Mouse (Mus musculus) heart, adult 9 months (tissue): Measurements from ENCODE around the gene Slc17a8.
"Not testable (repeated sequence)": the region's sequence is repeated elsewhere in the genome, so short reads cannot be mapped to it uniquely, and the experiment has no call there.

Experiments used
- DNase-seq, 2 experiments: peaks; one replicate each; pipeline ENCODE4 v3.0.0; 2022; ENCODE audit warnings: low spot score in 2 of 2

Gene Slc17a8

DNA sequence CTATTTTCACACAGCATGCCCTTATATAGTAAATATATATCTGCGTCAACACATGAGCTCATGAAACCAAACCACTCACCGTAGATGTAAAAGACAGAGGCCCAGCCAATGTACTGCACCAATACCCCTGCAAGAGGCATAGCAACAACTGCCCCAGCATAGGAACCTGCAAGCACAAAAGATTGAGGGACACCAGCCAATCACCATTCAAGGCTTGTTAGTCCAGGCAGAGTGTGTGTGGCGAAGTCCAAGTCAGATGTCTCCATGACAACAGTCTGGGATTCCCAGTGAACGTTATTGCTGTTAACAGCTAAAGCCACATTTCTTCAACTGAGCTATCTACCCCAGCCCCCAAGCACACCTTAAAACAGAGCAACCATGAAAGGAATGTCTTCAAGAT, 28.3 kb downstream of the Slc17a8 start:
- no peak for DNase-seq

DNA sequence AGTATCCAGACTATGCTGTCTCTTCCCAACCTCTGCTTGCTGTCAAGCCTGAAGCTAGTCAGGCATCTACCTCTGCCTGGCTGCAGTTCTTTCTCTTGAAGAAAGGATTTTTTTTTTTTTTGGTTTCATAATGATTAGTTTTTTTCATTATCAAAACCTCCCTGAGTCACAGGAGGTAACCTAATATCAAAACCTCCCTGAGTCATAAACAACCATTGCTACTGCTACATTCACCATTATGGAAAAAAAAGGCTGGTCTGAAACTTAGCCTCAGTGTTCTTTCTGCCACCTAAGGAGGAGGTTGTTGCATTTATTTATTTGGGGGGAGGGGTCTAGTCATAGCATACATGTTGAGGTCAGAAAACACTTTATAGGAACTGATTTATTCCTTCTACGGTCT, 31.2 kb downstream of the Slc17a8 start:
- no peak for DNase-seq

DNA sequence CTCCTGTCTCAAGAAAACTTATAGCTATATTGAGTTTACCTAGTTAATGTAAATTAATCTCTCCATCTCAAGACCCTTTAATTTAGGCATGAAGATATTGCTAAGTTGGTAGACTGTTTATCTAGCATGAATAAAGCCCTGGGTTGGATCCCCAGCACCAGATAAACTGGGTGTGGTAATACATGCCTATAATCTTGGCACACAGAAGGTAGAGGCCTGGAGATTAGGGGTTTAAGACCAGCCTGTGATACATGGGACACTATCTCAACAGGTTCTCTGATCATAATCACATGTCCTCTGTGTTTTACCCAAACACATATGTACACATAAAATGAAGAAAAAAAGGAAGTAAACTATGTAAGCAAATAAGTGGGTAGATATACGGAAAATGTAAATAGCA, 32.3 kb downstream of the Slc17a8 start:
- no peak for DNase-seq

DNA sequence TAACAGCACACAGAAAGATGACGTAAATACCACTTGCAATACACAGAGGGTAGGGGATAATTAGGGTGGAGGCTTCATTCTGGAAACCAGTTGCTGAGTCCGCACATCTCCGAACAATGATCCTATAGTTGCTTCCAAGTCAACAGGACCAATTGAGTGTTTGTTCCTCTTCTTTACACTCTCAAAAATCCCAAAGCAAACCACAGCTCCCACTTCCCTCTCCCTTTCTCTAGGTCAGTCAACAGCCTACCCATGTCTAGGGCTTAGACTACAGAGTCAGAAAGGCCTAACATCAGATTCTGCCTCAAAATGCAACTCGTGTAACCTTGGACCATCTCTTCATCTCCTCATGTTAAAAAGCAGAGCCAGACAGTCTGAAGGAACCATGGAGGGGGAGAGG, 36.3 kb downstream of the Slc17a8 start:
- DNase-seq: peak in 1 of 2 experiments; percentile 6

DNA sequence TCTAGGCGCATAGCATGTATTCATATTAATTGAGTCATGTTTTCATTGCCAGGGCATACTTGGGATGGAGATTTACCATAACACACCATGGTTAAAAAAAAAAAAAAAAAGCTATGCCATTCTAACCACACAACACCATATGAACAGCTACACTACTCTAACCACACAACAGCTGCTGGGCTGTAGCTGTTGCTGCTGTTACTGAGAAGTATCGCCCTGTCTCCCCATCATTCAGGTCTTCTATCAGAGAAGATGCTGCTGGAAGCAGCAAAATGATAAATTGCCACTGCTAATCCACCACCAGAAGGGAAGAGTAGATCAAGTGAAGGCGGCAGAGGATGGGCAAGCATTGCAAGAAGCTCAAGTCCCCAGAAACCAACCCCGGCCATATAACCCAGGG, 42.3 kb downstream of the Slc17a8 start:
- DNase-seq: no peak

DNA sequence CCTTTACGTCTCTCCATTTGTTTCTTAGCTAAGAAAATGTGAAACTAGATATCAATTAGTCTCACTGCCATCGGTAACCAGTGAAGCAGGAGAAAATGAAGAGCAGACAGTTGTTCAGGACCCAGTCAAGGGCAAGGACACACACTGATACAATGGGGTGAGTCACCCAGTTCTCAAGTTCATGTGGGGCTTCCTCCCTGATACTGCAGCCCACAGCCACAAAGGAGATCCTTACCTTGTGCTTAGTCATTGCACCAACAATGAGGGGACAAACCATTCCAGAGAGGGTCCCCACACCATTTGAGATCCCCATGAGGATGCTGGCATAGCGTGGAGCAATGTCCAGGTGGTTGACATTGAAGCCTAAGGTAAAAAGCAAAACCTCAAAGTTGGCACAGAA, 43.4 kb downstream of the Slc17a8 start:
- DNase-seq: no peak

DNA sequence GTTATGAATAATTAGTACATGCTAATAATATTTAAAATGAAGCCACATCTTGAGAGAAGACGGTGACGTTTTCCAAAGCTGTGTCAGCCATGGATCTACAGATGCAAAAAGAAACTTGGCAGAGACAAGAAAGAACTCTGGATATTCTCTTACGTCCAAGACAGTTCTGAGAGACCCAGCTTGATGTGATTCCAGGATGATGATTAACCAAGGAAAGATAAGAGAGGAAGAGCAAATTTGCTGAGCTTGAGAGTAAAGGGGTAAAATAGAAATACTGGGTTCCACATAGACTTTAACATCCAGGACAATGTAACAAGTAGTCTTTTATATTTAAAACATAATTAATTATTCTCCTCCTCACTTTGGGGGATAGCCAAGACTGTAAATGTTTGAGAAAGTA, 47.6 kb downstream of the Slc17a8 start:
- DNase-seq: no peak

DNA sequence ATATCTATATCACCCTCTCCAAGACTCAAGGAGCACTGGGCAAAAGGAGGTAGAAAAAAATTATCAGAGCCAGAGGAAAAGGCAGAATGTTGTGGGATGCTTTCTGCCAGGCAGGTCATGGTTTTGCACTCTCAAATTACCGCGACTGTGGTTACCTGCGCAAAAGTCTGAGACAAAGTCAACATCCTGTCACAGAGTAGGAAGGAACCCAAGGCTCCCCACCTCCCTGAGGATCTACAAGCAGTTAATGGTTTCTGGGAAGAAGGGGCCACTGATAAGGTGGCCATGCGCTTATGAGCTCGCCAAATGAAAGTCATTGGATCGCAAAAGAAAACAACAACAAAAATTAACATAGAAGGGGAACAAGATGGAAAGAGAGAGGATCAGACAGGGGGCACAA, 48.1 kb downstream of the Slc17a8 start:
- no peak for DNase-seq

DNA sequence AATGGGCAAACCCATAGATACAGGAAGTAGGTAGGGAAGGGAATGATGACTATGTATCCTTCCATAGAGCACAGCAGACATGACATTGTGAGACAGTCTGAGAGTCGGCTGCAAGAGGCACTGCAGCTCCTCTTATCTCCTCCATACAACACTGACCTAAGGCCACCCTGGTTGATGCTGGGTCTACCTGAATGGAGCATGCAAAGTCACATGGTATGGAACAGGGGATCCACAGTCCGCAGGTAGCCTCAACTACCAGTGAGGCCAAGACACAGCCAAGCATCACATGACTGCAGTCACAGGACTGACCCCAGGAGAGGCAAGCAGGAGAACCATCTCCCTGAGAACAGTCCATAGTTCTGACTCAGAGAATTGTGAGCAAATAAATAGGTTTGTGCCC, 53.7 kb downstream of the Slc17a8 start:
- no peak for DNase-seq

DNA sequence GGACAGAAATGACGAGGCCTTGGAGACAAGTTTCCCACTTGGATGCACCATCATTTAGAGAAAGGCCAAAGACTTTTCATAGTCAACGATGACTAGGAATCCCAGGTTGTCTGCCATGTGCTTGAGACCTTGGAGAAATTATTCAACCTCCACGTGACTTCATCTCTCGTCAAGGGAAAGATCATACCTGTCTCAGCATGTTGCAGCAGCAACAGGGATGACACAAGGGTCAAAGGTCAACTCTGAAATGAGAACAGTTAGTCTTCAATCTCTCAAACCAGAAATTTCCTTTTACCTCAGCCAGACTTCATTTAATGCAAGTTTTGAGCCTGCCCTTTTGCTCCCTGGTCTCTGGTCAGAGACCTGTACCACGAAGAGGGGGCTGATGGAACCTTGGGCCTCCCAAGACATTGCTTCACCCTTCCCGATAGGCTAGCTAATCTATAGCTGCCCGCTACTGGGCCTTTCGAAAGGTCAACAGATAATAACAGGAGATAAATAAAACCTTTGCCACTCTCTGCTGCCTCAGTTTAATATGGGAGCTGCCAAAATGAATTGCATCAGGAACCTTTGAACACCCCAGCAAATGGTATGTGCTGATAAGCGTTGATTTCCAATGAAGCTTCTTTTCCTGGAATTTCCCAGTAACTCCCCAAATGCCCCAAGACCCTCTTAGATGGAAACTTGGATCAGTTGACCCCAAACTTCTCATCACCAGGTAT, 55.6 kb downstream of the Slc17a8 start:
- no peak for DNase-seq

DNA sequence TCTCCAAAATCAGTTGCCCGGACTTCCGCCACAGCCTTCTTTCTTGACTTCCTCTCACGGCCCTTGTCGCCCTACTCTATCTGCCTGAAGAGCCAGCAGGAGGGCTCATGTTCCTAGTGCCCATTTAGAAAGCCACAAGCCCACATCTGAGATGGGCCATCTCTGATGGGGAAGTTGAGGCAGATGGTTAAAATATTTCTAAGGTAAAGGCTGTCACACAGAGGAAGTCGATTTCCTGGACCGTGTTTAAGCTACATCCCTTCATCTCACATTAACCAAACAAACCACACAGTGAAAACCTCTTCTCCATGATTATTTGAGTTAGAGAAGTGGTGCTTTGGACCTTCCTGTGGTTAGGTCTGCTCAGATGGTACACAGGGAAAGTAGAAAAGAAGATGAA, 58.9 kb downstream of the Slc17a8 start:
- no peak for DNase-seq

DNA sequence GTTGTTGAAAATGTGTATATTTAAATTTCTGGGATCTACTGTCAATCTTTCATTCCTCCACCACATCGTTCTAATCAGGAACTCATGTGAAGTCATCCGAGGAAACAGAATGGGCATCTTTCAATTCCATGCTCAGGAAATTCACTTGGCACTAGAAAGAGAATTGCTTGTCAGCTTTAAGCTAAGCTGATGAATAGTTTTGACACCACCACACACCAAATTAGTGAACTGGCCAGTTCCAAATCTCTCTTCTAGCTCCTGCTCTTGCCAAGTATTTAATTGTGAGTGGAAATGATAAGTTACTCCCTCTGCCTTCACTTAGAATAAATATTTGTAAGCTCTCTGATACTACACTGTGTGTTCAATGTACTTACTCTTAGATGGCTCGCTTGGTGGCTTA, 61.7 kb downstream of the Slc17a8 start:
- no peak for DNase-seq

DNA sequence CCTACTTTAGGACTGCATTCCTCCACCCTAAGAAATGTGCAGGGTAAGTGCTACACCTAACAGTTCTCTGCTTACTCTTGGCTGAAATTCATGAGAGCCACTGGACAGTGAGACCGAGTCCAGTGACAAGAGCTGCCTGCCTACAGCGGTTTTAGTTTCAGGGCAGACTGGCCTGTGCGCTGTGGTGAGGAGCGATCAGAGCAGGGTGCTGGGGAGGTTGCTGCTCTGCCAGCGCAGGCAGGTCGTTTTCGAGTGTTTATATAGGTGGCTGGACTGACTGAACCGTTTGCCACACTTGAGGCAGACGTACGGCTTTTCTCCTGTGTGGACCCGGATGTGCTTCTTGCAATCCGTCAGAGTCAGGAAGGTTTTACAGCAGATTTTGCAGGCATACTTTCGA, 66.2 kb downstream of the Slc17a8 start:
- DNase-seq: not testable (repeated sequence)

DNA sequence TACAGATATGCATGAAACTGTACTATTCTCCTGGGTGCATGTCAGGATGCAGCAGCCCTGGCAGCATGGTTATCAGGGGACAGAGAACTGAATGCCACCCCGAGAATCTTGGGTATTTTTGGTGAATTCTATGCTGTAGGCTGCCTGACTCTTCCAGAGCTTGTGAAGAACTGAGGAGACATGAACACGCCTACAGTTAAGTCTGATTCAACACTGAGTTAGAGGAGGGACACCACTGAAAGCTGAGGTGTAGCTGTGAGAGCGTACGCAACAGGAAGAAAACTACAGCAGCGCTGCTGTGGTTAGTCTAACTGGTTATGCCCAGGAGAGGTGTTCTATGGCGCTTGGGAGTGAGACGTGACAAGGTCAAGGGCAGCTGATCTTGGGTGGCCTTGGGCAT, 67.2 kb downstream of the Slc17a8 start:
- not testable (repeated sequence) for DNase-seq

DNA sequence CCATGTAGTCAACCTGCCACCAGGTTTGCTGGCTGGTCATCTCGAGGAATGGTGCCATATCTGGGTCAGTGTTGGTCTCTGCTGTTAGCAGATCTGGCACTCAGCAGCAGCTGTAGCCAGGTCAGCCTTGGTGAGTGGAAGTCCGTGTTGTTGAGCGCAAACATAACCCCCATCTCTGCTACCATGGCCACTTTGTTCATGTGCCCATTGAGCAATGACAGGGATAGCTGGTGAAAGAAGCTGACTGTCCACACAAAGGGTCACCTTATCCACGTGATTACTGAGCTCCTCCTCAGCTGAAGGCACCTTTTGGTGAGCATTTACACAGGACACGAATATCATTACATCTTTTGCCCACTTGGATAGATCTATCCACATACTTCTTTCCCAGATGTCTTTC, 68.0 kb downstream of the Slc17a8 start:
- no peak for DNase-seq

DNA sequence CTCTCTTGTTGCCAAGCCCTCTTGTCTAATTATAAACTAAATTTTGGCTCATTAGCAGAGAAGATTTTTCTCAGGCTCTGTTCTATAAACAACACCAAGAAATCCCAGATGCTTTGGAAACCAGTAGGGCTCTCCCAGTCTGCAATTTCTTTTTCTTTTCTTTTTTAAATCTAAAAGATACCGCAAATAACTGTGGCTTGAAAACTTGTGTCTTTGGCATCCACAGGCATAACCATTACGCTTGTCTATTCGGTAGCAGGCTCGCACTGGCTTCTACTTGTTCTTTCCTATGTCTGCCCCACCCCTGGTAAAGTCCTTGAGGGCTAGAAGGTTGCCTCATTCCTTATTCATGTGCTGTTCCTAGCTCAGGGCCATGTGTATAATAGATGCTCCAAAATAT, 69.4 kb downstream of the Slc17a8 start:
- no peak for DNase-seq

DNA sequence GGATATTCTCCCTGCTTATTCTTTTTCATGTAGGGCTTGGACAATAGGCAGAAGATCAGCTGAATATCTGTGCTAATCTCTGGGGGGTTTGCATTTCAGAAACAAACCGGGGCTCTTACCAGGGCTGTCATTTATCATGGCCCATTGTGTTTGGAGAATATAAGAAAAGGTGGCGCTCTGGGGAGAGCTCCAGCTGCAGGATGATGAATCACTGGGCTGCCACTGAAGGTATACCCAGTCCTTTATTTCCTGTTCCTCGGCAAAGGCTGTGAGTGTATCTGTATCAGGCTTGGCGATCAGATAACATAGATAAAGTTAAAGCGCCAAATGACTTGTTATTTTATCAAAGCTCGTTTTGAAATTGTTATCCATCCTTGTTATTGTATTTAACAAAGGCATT, 73.0 kb downstream of the Slc17a8 start:
- no peak for DNase-seq

DNA sequence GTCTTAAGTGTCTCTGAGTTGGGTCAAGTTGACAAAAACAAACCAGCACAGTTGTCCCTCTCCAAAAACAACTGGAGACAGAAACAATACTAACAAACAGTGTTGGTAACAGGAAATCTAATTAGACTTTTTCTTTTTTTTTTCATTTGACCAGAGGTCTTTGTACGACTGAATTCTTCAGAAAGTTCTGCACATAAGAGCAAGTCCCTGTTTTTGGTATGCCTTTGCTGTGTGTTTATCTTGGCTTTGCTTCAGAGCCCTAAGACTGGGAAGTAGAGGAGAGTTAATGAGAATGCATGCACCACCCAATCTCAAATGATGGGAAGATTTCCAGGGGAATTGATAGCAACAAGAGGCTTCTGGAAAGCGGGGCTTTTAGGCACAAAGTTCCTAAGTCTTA, 74.1 kb downstream of the Slc17a8 start:
- no peak for DNase-seq

DNA sequence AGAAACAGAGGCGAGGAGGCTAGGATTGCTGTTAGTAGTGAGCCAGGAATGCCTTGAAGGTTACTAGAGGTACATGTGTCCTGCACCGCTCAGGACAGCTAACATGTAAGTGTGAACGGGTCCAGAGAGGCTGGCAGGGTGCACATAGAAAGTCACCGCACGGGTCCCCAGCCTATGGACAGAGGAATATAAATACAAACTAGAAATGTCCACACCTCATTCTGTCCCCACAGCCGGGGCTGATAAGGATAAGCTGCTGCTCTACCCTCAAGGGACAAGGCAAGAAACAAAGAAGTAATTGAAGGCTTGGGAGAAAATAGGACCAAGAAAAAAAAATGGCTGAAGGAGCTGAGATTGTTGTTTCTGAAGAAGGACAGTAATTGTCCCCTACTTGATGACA, 77.2 kb downstream of the Slc17a8 start:
- DNase-seq: no peak

DNA sequence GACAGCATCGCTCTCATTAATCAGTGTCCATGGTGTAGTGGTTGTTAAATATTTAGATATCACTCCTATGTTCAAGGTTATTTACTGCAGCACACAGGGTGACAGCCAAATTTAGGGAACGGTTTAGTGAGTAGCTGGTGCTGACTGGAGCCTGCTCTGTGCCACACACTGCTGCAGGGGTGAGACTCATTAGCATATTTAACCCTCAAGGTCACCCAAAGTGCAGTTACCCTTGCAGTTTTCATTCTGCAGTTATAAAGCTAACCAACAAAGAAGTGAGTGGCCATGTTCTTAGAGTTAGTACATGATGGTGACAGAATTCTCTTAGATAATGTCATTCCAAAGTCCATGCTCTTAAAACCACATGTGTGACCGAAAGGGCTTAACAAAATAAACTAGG, 78.7 kb downstream of the Slc17a8 start:
- no peak for DNase-seq

DNA sequence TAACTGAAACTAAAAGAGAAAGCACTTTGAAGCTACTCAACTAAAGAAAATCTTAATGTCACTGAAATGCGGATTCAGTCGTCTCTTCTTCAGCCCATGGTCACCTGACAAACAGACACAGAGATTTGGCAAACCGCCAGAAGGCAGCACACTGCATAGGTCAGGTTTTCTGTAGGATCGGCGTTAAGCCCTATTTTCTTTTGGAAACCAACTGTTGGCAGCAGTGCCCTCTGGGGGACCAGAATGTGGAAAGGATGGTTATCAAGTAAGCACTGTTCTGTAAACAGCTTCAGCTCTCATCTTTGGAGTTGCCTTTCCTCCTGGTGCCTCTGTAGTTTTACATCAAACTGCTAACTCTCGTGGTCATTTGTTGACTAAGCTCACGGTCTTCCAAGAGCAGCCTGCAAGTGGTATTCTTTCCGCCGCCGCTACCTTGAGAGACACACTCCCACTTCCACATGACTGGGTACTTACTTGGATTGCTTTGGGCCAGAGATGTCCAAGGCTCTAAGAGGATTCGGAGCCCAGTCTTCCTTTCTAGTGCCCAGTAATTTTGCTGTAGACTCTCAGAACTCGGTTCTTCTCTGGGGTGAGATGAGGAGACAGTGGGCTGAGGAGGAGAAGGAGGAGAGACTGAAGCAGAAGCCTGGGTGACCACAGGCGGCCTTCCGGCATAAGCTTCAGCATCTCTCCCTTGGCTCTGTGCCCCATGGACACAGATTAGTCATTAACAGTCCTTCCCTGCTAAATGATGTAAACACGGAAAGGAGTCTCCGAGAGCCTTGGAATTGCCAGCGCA, 87.9 kb downstream of the Slc17a8 start, which contains the start of gene Nr1h4:
Nr1h4 (minus strand) TSS at position 657 of the 799 bp plus-strand sequence.
- peak; percentile 47 to 65 for DNase-seq

DNA sequence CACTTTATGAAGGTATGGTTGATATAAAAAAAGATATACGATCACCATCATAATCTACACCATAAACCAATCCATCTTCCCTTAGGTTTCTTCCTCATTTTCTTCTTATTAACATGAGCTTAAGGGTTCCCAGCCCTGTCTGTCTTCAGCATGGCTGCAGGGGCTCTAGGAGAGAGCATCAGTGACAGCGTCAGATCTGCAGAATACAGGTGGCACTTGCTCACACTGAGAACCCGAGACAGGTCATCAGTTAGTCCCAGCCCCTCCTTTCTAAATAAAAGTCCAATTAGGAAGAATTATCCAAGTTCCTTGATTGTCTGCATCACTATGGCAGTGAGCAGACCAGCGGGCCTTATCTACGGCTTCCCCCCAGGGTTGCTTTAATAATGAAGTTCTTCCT, 88.6 kb downstream of the Slc17a8 start:
- no peak for DNase-seq

DNA sequence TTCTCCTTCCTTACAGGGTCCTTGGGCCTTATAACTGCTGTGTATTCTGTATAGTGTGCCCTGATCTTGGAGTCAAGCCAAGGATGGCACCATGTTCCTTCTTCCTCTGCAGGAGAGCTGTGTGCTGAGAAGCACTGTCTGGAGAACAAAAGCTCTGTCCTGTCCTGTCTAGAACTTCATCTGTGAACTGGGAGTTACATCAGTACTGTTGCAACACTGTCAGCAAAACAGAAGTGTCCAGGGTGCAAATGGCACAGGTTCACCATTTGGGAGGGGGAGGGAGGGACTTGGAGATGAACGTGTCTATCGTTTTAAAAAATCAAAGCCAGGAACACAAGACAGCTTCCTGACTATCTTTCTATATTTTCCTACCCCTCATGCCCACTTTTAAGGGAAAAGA, 89.1 kb downstream of the Slc17a8 start:
- no peak for DNase-seq
